Mouse (Mus musculus): ENCODE measurements around the gene Izumo1r. TPM values are rescaled to one million over a fixed set of nuclear protein-coding genes. Genes with fewer than 3 reads are reported as not detected.

The Izumo1r gene
- total and polyA plus RNA-seq, 2 experiments from 2014 or later: not detected

GRCm38 (mm10) chr9:14942143-14942720 lies 38.5 kb upstream of the Izumo1r start:
- no peak for TF ChIP-seq CTCF (IDR thresholded peaks at IDR 0.05; ENCODE audit: low read depth)
- no peak for TF ChIP-seq EP300 (IDR thresholded peaks at IDR 0.05; ENCODE audit: low read depth)
- Histone ChIP-seq H3K9me3 (replicated peaks; ENCODE audit: control insufficient read depth, low read length) (no peaks in the 10 kb centered on the region), H3K4me2 (ENCODE audit: low read depth, low read length) (no peak overlapping the region), H3K9ac (replicated peaks; ENCODE audit: low read depth, low read length) (no peak overlapping the region), H3K4me3 (ENCODE audit: low read depth, low read length) (no peak overlapping the region), H3K27ac (ENCODE audit: low read depth) (no peak overlapping the region), H3K4me1 (ENCODE audit: control insufficient read depth, insufficient read depth) (no peaks in the 10 kb centered on the region), H3K27me3 (ENCODE audit: control insufficient read depth, insufficient read depth, low read length) (no peaks in the 10 kb centered on the region), H3K36me3 (replicated peaks; ENCODE audit: control insufficient read depth, insufficient read depth, low read length) (no peaks in the 10 kb centered on the region)
- no peak for ATAC-seq (ENCODE audit: insufficient read depth, low read depth)
- 64% methylated on average over 3 of the region's 3 CpGs for WGBS
- DNase-seq (ENCODE audit: low spot score): no peak

- no peak overlapping the region for H3K9ac ChIP-seq (replicated peaks; ENCODE audit: low read depth, low read length)
- 69% methylated on average over 3 of the region's 3 CpGs for WGBS
- no peak for TF ChIP-seq EP300 (IDR thresholded peaks at IDR 0.05; ENCODE audit: low read depth)
- TF ChIP-seq CTCF (IDR thresholded peaks at IDR 0.05; ENCODE audit: low read depth): no peak
Observed at GRCm38 (mm10) chr9:14939610-14940009, 35.9 kb upstream of the Izumo1r start.

GRCm38 (mm10) chr9:14937308-14937707 lies 33.6 kb upstream of the Izumo1r start:
- 75% methylated on average over 1 of the region's 1 CpGs for WGBS
- H3K4me3 ChIP-seq (ENCODE audit: low read depth, low read length): no peak overlapping the region
- no peaks in the 10 kb centered on the region for H3K9me3 ChIP-seq (replicated peaks; ENCODE audit: control insufficient read depth, low read length)
- H3K9ac ChIP-seq (replicated peaks; ENCODE audit: low read depth, low read length): no peak overlapping the region
- DNase-seq (ENCODE audit: low spot score) (no peak), ATAC-seq (ENCODE audit: insufficient read depth, low read depth) (no peak)
- TF ChIP-seq EP300 (IDR thresholded peaks at IDR 0.05; ENCODE audit: low read depth) (no peak), CTCF (IDR thresholded peaks at IDR 0.05; ENCODE audit: low read depth) (no peak)
- H3K36me3 ChIP-seq (replicated peaks; ENCODE audit: control insufficient read depth, insufficient read depth, low read length): no peaks in the 10 kb centered on the region
- no peak overlapping the region for H3K27ac ChIP-seq (ENCODE audit: low read depth)
- no peaks in the 10 kb centered on the region for H3K4me1 ChIP-seq (ENCODE audit: control insufficient read depth, insufficient read depth)
- no peaks in the 10 kb centered on the region for H3K27me3 ChIP-seq (ENCODE audit: control insufficient read depth, insufficient read depth, low read length)
- no peak overlapping the region for H3K4me2 ChIP-seq (ENCODE audit: low read depth, low read length)

More at GRCm38 (mm10) chr9:14939610-14940009, 35.9 kb upstream of the Izumo1r start:
- no peaks in the 10 kb centered on the region for H3K9me3 ChIP-seq (replicated peaks; ENCODE audit: control insufficient read depth, low read length)
- no peaks in the 10 kb centered on the region for H3K36me3 ChIP-seq (replicated peaks; ENCODE audit: control insufficient read depth, insufficient read depth, low read length)
- no peak overlapping the region for H3K4me2 ChIP-seq (ENCODE audit: low read depth, low read length)
- DNase-seq (ENCODE audit: low spot score) (no peak), ATAC-seq (ENCODE audit: insufficient read depth, low read depth) (no peak)
- H3K27ac ChIP-seq (ENCODE audit: low read depth): no peak overlapping the region
- H3K4me1 ChIP-seq (ENCODE audit: control insufficient read depth, insufficient read depth): no peaks in the 10 kb centered on the region
- no peaks in the 10 kb centered on the region for H3K27me3 ChIP-seq (ENCODE audit: control insufficient read depth, insufficient read depth, low read length)
- H3K4me3 ChIP-seq (ENCODE audit: low read depth, low read length): no peak overlapping the region

GRCm38 (mm10) chr9:14934851-14935250 lies 31.1 kb upstream of the Izumo1r start:
- no peak overlapping the region for H3K27ac ChIP-seq (ENCODE audit: low read depth)
- WGBS: 58% methylated on average over 2 of the region's 2 CpGs
- H3K4me2 ChIP-seq (ENCODE audit: low read depth, low read length): no peak overlapping the region
- no peaks in the 10 kb centered on the region for H3K36me3 ChIP-seq (replicated peaks; ENCODE audit: control insufficient read depth, insufficient read depth, low read length)
- TF ChIP-seq EP300 (IDR thresholded peaks at IDR 0.05; ENCODE audit: low read depth) (no peak), CTCF (IDR thresholded peaks at IDR 0.05; ENCODE audit: low read depth) (no peak)
- H3K9ac ChIP-seq (replicated peaks; ENCODE audit: low read depth, low read length): no peak overlapping the region
- H3K9me3 ChIP-seq (replicated peaks; ENCODE audit: control insufficient read depth, low read length): no peaks in the 10 kb centered on the region
- H3K27me3 ChIP-seq (ENCODE audit: control insufficient read depth, insufficient read depth, low read length): no peaks in the 10 kb centered on the region
- H3K4me3 ChIP-seq (ENCODE audit: low read depth, low read length): no peak overlapping the region
- ATAC-seq (ENCODE audit: insufficient read depth, low read depth) (no peak), DNase-seq (ENCODE audit: low spot score) (no peak)
- no peaks in the 10 kb centered on the region for H3K4me1 ChIP-seq (ENCODE audit: control insufficient read depth, insufficient read depth)

DNA sequence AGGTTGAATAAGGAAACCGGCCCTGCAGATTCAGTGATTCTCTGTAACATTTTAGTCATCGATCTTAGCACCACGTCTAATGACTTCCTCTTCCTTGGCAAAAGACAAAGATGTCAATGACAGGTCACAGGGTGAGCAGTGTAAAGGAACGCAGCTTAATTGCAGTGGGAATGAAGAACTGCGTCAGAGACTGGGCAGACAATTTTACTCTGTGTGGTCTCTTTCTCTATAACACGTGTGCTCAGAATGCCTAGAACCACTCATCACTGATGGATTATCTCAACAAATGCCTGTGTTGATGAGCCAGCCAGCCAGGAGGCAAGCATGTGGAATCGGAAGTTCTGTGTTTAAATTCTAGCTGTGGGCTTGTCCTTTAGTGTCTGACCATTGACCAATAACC lies 28.2 kb upstream of the Izumo1r start:
- Histone ChIP-seq H3K9me3 (replicated peaks; ENCODE audit: control insufficient read depth, low read length) (no peaks in the 10 kb centered on the region), H3K9ac (replicated peaks; ENCODE audit: low read depth, low read length) (no peak overlapping the region), H3K27me3 (ENCODE audit: control insufficient read depth, insufficient read depth, low read length) (no peaks in the 10 kb centered on the region), H3K27ac (ENCODE audit: low read depth) (no peak overlapping the region), H3K36me3 (replicated peaks; ENCODE audit: control insufficient read depth, insufficient read depth, low read length) (no peaks in the 10 kb centered on the region), H3K4me1 (ENCODE audit: control insufficient read depth, insufficient read depth) (no peaks in the 10 kb centered on the region), H3K4me3 (ENCODE audit: low read depth, low read length) (no peak overlapping the region), H3K4me2 (ENCODE audit: low read depth, low read length) (no peak overlapping the region)
- ATAC-seq (ENCODE audit: insufficient read depth, low read depth) (no peak), DNase-seq (ENCODE audit: low spot score) (no peak)
- no peak for TF ChIP-seq CTCF (IDR thresholded peaks at IDR 0.05; ENCODE audit: low read depth)
- TF ChIP-seq EP300 (IDR thresholded peaks at IDR 0.05; ENCODE audit: low read depth): no peak
- 50% methylated on average over 7 of the region's 7 CpGs for WGBS

- 72% methylated on average over 8 of the region's 8 CpGs for WGBS
- H3K9me3 ChIP-seq (replicated peaks; ENCODE audit: control insufficient read depth, low read length): no peaks in the 10 kb centered on the region
- no peaks in the 10 kb centered on the region for H3K27me3 ChIP-seq (ENCODE audit: control insufficient read depth, insufficient read depth, low read length)
- H3K27ac ChIP-seq (ENCODE audit: low read depth): no peak overlapping the region
- DNase-seq (ENCODE audit: low spot score) (no peak), ATAC-seq (ENCODE audit: insufficient read depth, low read depth) (no peak)
- H3K4me1 ChIP-seq (ENCODE audit: control insufficient read depth, insufficient read depth): no peaks in the 10 kb centered on the region
- no peak overlapping the region for H3K4me2 ChIP-seq (ENCODE audit: low read depth, low read length)
- no peak overlapping the region for H3K4me3 ChIP-seq (ENCODE audit: low read depth, low read length)
- H3K36me3 ChIP-seq (replicated peaks; ENCODE audit: control insufficient read depth, insufficient read depth, low read length): no peaks in the 10 kb centered on the region
- H3K9ac ChIP-seq (replicated peaks; ENCODE audit: low read depth, low read length): no peak overlapping the region
- TF ChIP-seq CTCF (IDR thresholded peaks at IDR 0.05; ENCODE audit: low read depth) (no peak), EP300 (IDR thresholded peaks at IDR 0.05; ENCODE audit: low read depth) (no peak)
Observed at GRCm38 (mm10) chr9:14931211-14931610, 27.5 kb upstream of the Izumo1r start.
